Mouse (Mus musculus): Measurements from ENCODE around the gene Tuba3a. TPM values are rescaled to one million over a fixed set of nuclear protein-coding genes. Genes with fewer than 3 reads are reported as not detected.

The Tuba3a gene
- polyA plus RNA-seq, 2 experiments = 0.47 TPM; not detected in 1

DNA sequence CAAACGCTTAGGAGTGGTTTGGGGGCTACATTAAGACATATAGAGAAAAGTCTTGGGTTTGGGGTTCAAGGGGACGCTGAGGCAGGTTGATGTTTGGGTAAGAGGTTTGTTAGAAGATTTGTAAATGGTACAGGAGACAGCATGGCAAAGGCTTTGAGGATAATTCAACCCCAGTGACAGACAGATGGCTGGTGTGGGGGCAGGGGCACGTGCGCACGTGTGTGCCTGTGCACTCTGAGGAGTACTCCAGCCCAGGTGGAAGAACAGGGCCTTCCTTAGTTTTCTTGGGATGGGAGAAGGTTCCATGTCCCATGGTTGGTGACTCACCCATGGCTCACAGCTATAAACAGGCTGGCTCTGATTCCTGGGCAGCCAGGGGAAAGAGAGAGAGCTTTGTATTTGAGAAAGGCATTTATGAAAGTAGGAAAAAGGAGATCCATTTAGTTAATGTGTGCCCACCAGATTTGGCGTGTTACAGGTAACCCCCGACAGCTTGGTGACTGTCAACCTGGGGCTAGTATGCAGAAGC is 30.3 kb downstream of the Tuba3a start:
- Histone ChIP-seq H3K4me3 (replicated peaks; ENCODE audit: low read length) (no peak overlapping the region), H3K27ac (replicated peaks; ENCODE audit: low read depth, low read length) (peak overlapping the region; percentile 26; the same call in 1 of the 2 replicates), H3K36me3 (ENCODE audit: control insufficient read depth, insufficient read depth, low read length) (no peaks in the 10 kb centered on the region), H3K9me3 (ENCODE audit: control insufficient read depth, low read length) (no peaks in the 10 kb centered on the region), H3K9ac (ENCODE audit: low read depth, low read length, severe bottlenecking) (no peak overlapping the region), H3K4me1 (ENCODE audit: control insufficient read depth, insufficient read depth, low read length) (peaks cover 9% of the 10 kb centered on the region; the same call in 1 of the 2 replicates), H3K4me2 (replicated peaks; ENCODE audit: low read depth, low read length, severe bottlenecking) (no peak overlapping the region), H3K27me3 (ENCODE audit: control insufficient read depth, insufficient read depth, low read length) (no peaks in the 10 kb centered on the region)
- no peak for TF ChIP-seq POLR2A (IDR thresholded peaks at IDR 0.05; ENCODE audit: borderline replicate concordance, extremely low read depth, insufficient read depth, insufficient read length)
- DNase-seq (ENCODE audit: low spot score) (no peak), ATAC-seq (ENCODE audit: low FRiP score, low read depth) (no peak)
- WGBS = 79% methylated on average over 7 of the region's 7 CpGs

DNA sequence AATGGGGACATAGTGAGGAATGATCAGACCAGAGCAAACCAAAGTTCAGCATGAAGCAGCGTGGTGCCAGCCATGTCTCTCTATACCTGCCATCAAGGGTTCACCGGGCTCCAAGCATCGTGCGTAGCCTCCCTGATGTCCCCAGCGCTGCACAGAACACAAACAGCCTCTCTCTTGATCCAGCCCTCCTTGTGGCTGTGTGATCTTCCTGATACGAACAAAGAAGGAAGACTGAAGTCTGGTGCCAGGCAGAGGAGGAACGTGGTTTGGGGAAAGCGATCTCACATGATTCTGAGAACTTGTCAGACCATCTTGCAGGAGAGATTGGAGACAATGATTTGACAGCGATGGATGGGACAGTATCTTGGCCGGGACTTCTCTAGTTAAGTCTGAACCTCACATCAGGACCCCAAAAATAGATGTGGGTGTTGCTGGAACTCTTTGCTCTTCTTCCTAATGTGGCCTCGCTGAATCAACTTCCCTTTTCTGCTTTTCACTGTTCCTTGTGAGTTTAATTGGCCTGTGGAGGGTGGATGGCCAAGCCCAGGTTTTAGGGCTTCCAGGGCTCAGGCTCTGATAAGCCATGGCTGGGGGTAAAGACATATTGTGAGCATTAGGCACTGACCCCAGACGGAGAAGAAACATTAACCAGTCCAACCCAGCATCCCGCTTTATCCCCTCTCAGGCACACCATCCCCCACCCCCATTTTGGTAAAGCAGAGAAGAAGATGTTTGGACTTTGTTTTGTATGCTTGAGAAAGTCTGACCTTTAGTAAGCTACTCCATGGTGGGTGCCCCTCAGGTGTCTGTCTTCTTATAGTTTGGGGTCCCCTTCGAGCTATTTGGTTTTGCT is 31.8 kb downstream of the Tuba3a start:
- H3K4me3 ChIP-seq (replicated peaks; ENCODE audit: low read length) = no peak overlapping the region
- 77% methylated on average over 14 of the region's 14 CpGs for WGBS

DNA sequence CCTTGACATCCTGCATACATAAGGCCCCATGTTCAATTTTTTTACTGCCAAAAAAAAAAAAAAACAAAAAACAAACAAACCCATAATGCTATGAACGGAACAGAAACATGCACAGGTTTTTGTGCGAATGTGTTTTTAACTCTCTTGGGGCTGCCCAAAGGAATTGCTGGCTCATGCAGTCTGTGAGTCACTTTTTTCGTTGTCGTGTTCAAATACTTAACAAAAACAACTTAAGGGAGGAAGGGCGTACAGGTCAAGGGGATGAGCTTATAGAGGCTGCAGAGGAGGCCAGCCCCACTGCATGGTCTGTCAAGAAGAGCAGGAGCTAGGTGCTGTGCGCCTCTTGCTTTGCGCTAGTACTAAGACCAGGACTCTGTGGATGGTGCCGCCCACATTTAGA is 33.1 kb downstream of the Tuba3a start:
- Histone ChIP-seq H3K4me3 (replicated peaks; ENCODE audit: low read length) (no peak overlapping the region), H3K4me1 (ENCODE audit: control insufficient read depth, insufficient read depth, low read length) (peaks cover 7% of the 10 kb centered on the region; the same call in 1 of the 2 replicates), H3K36me3 (ENCODE audit: control insufficient read depth, insufficient read depth, low read length) (no peaks in the 10 kb centered on the region), H3K9me3 (ENCODE audit: control insufficient read depth, low read length) (no peaks in the 10 kb centered on the region), H3K9ac (ENCODE audit: low read depth, low read length, severe bottlenecking) (no peak overlapping the region), H3K27me3 (ENCODE audit: control insufficient read depth, insufficient read depth, low read length) (no peaks in the 10 kb centered on the region), H3K4me2 (replicated peaks; ENCODE audit: low read depth, low read length, severe bottlenecking) (no peak overlapping the region), H3K27ac (replicated peaks; ENCODE audit: low read depth, low read length) (no peak overlapping the region)
- 90% methylated on average over 8 of the region's 8 CpGs for WGBS
- no peak for ATAC-seq (ENCODE audit: low FRiP score, low read depth)
- no peak for TF ChIP-seq POLR2A (IDR thresholded peaks at IDR 0.05; ENCODE audit: borderline replicate concordance, extremely low read depth, insufficient read depth, insufficient read length)
- no peak for DNase-seq (ENCODE audit: low spot score)

More for the DNA sequence above, 31.8 kb downstream of the Tuba3a start:
- no peaks in the 10 kb centered on the region for H3K36me3 ChIP-seq (ENCODE audit: control insufficient read depth, insufficient read depth, low read length)
- no peak for TF ChIP-seq POLR2A (IDR thresholded peaks at IDR 0.05; ENCODE audit: borderline replicate concordance, extremely low read depth, insufficient read depth, insufficient read length)
- DNase-seq (ENCODE audit: low spot score) (no peak), ATAC-seq (ENCODE audit: low FRiP score, low read depth) (no peak)
- H3K9ac ChIP-seq (ENCODE audit: low read depth, low read length, severe bottlenecking) = no peak overlapping the region
- H3K27ac ChIP-seq (replicated peaks; ENCODE audit: low read depth, low read length) = no peak overlapping the region
- H3K4me2 ChIP-seq (replicated peaks; ENCODE audit: low read depth, low read length, severe bottlenecking) = no peak overlapping the region
- no peaks in the 10 kb centered on the region for H3K27me3 ChIP-seq (ENCODE audit: control insufficient read depth, insufficient read depth, low read length)
- no peaks in the 10 kb centered on the region for H3K9me3 ChIP-seq (ENCODE audit: control insufficient read depth, low read length)
- H3K4me1 ChIP-seq (ENCODE audit: control insufficient read depth, insufficient read depth, low read length) = peaks cover 9% of the 10 kb centered on the region; the same call in 1 of the 2 replicates

DNA sequence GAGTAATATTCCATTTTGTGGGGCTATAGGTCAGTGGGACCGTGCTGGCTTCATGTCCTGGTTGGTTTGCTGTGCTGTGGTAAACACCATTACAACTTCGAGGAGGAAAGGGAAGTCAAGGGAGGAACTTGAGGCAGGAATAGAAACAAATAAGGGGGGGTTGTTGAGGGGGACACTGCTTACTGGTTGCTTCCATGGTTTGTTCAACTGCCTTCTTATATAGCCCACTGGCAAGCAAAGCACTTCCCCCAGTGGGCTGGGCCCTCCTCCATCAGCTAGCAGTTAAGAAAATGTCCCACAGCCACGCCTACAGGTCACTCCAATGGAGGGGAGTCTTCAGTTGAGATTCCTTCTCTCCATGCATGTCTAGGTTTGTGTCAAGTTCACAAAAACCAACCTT is 33.6 kb downstream of the Tuba3a start:
- 85% methylated on average over 3 of the region's 3 CpGs for WGBS
- ATAC-seq (ENCODE audit: low FRiP score, low read depth) (no peak), DNase-seq (ENCODE audit: low spot score) (no peak)
- no peak for TF ChIP-seq POLR2A (IDR thresholded peaks at IDR 0.05; ENCODE audit: borderline replicate concordance, extremely low read depth, insufficient read depth, insufficient read length)
- Histone ChIP-seq H3K4me1 (ENCODE audit: control insufficient read depth, insufficient read depth, low read length) (peaks cover 7% of the 10 kb centered on the region; the same call in 1 of the 2 replicates), H3K36me3 (ENCODE audit: control insufficient read depth, insufficient read depth, low read length) (no peaks in the 10 kb centered on the region), H3K27me3 (ENCODE audit: control insufficient read depth, insufficient read depth, low read length) (no peaks in the 10 kb centered on the region), H3K4me3 (replicated peaks; ENCODE audit: low read length) (no peak overlapping the region), H3K9ac (ENCODE audit: low read depth, low read length, severe bottlenecking) (no peak overlapping the region), H3K4me2 (replicated peaks; ENCODE audit: low read depth, low read length, severe bottlenecking) (no peak overlapping the region), H3K9me3 (ENCODE audit: control insufficient read depth, low read length) (no peaks in the 10 kb centered on the region), H3K27ac (replicated peaks; ENCODE audit: low read depth, low read length) (no peak overlapping the region)

DNA sequence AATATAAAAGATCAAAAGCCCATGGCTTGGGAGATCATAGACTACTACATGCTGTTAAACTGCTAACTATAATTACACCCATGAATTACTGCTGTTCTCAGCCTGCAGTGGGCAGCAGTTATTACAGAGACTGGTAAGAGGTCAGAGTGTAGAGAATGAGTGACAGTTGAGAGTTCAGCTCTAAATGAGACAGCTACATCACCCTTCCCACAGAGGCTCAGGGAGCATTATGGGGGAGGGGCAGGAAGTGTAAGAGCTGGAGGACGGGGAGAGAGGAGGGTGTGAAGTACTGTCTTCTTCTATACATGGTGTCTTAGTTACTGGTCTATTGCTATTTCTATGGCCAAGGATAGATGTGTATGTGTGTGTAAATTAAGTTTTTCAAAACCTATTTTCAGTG is 41.3 kb downstream of the Tuba3a start:
- no peaks in the 10 kb centered on the region for H3K27me3 ChIP-seq (ENCODE audit: control insufficient read depth, insufficient read depth, low read length)
- TF ChIP-seq POLR2A (IDR thresholded peaks at IDR 0.05; ENCODE audit: borderline replicate concordance, extremely low read depth, insufficient read depth, insufficient read length) = no peak
- H3K9ac ChIP-seq (ENCODE audit: low read depth, low read length, severe bottlenecking) = no peak overlapping the region
- DNase-seq (ENCODE audit: low spot score) = no peak
- peaks cover 4% of the 10 kb centered on the region; the same call in 1 of the 2 replicates for H3K4me1 ChIP-seq (ENCODE audit: control insufficient read depth, insufficient read depth, low read length)
- no peak overlapping the region for H3K27ac ChIP-seq (replicated peaks; ENCODE audit: low read depth, low read length)
- H3K36me3 ChIP-seq (ENCODE audit: control insufficient read depth, insufficient read depth, low read length) = no peaks in the 10 kb centered on the region
- ATAC-seq (ENCODE audit: low FRiP score, low read depth) = no peak
- WGBS = 21% methylated on average over 1 of the region's 1 CpGs
- no peaks in the 10 kb centered on the region for H3K9me3 ChIP-seq (ENCODE audit: control insufficient read depth, low read length)
- no peak overlapping the region for H3K4me2 ChIP-seq (replicated peaks; ENCODE audit: low read depth, low read length, severe bottlenecking)
- no peak overlapping the region for H3K4me3 ChIP-seq (replicated peaks; ENCODE audit: low read length)
